Mouse (Mus musculus) midbrain, embryonic 15.5 days (tissue): ENCODE data around the gene Abt1. TPM values are rescaled to one million over a fixed set of nuclear protein-coding genes. Genes with fewer than 3 reads are reported as not detected.

Experiments used
- ATAC-seq: fragments of 200-750 bp; cut with Nextera tagmentation; replicated peaks from 2 replicates; pipeline ENCODE4 v1.8.0; 2017; ENCODE audit warnings: moderate TSS enrichment
- H3K27ac ChIP-seq: fragments of 300-500 bp; sonication (generic); 2 replicates; pipeline ENCODE4 v1.5.1; 2015; ENCODE audit warnings: mild to moderate bottlenecking, inconsistent platforms
- H3K27me3 ChIP-seq: fragments of 300-500 bp; sonication (generic); replicated peaks from 2 replicates; pipeline ENCODE4 v1.6.1; 2015; ENCODE audit warnings: inconsistent platforms
- H3K36me3 ChIP-seq: fragments of 300-500 bp; sonication (generic); replicated peaks from 2 replicates; pipeline ENCODE4 v1.6.1; 2015; ENCODE audit warnings: inconsistent platforms
- H3K4me1 ChIP-seq: fragments of 300-500 bp; sonication (generic); 2 replicates; pipeline ENCODE4 v1.6.1; 2015; ENCODE audit warnings: inconsistent platforms
- H3K4me2 ChIP-seq: fragments of 300-500 bp; sonication (generic); 2 replicates; pipeline ENCODE4 v1.6.1; 2015; ENCODE audit warnings: inconsistent platforms, mild to moderate bottlenecking, moderate library complexity
- H3K4me3 ChIP-seq: fragments of 300-500 bp; sonication (generic); 2 replicates; pipeline ENCODE4 v1.5.1; 2015; ENCODE audit warnings: mild to moderate bottlenecking, inconsistent platforms
- H3K9ac ChIP-seq: fragments of 300-500 bp; sonication (generic); 2 replicates; pipeline ENCODE4 v1.6.1; 2015; ENCODE audit warnings: mild to moderate bottlenecking, inconsistent platforms
- H3K9me3 ChIP-seq: fragments of 300-500 bp; sonication (generic); 2 replicates; pipeline ENCODE4 v1.6.1; 2016; ENCODE audit warnings: inconsistent platforms
- WGBS: fragments of 180-500 bp; shearing (Covaris S2); methylation state at CpG from one replicate; pipeline ENCODE4 v1.1.7; 2015; ENCODE audit warnings: mixed read lengths; 5-methylcytosine and 5-hydroxymethylcytosine counted together
- polyA plus RNA-seq: library from polyadenylated mRNA; unstranded; fragments of >200 nt; fragmentation: Nextera tagmentation; extraction: Ambion mirVana; gene quantifications from 2 replicates; pipeline ENCODE4 v1.2.1, GENCODE M21; 2015

The Abt1 gene
- polyA plus RNA-seq, 1 experiment from 2014 or later, result 9.9 TPM

- no peak for ATAC-seq
- WGBS, result 55% methylated on average over 16 of the region's 16 CpGs
- H3K9ac ChIP-seq, result no peak overlapping the region
Measured at GRCm38 (mm10) chr13:23428166-23428993, 4.7 kb upstream of the Abt1 start.

GRCm38 (mm10) chr13:23427401-23427910 lies 3.8 kb upstream of the Abt1 start:
- Histone ChIP-seq H3K4me2 (no peak overlapping the region), H3K27ac (no peak overlapping the region), H3K4me1 (peaks cover 42% of the 10 kb centered on the region), H3K27me3 (no peaks in the 10 kb centered on the region), H3K9me3 (no peaks in the 10 kb centered on the region), H3K9ac (no peak overlapping the region), H3K36me3 (no peaks in the 10 kb centered on the region), H3K4me3 (no peak overlapping the region)
- WGBS, result 65% methylated on average over 10 of the region's 10 CpGs
- no peak for ATAC-seq

More at GRCm38 (mm10) chr13:23428166-23428993, 4.7 kb upstream of the Abt1 start:
- H3K27me3 ChIP-seq, result no peaks in the 10 kb centered on the region
- no peaks in the 10 kb centered on the region for H3K36me3 ChIP-seq
- peaks cover 39% of the 10 kb centered on the region for H3K4me1 ChIP-seq
- H3K27ac ChIP-seq, result no peak overlapping the region
- no peak overlapping the region for H3K4me3 ChIP-seq
- H3K9me3 ChIP-seq, result no peaks in the 10 kb centered on the region
- no peak overlapping the region for H3K4me2 ChIP-seq

GRCm38 (mm10) chr13:23426922-23427321 lies 3.3 kb upstream of the Abt1 start:
- no peak overlapping the region for H3K27ac ChIP-seq
- no peak overlapping the region for H3K4me2 ChIP-seq
- no peak for ATAC-seq
- H3K9me3 ChIP-seq, result no peaks in the 10 kb centered on the region
- no peaks in the 10 kb centered on the region for H3K36me3 ChIP-seq
- 15% methylated on average over 14 of the region's 14 CpGs for WGBS
- H3K9ac ChIP-seq, result no peak overlapping the region
- no peak overlapping the region for H3K4me3 ChIP-seq
- H3K27me3 ChIP-seq, result no peaks in the 10 kb centered on the region
- H3K4me1 ChIP-seq, result peaks cover 39% of the 10 kb centered on the region

GRCm38 (mm10) chr13:23426335-23426734 lies 2.7 kb upstream of the Abt1 start:
- H3K36me3 ChIP-seq, result peaks cover 5% of the 10 kb centered on the region; the same call in 1 of the 2 replicates
- H3K9me3 ChIP-seq, result no peaks in the 10 kb centered on the region
- H3K9ac ChIP-seq, result no peak overlapping the region
- H3K4me1 ChIP-seq, result peaks cover 36% of the 10 kb centered on the region
- H3K27ac ChIP-seq, result no peak overlapping the region
- ATAC-seq, result no peak
- no peaks in the 10 kb centered on the region for H3K27me3 ChIP-seq
- H3K4me3 ChIP-seq, result no peak overlapping the region
- WGBS, result 13% methylated on average over 8 of the region's 8 CpGs
- no peak overlapping the region for H3K4me2 ChIP-seq

GRCm38 (mm10) chr13:23425505-23425904 lies 1.8 kb upstream of the Abt1 start:
- Histone ChIP-seq H3K4me3 (no peak overlapping the region), H3K9me3 (no peaks in the 10 kb centered on the region), H3K4me2 (no peak overlapping the region)

GRCm38 (mm10) chr13:23424494-23425325 lies 1.0 kb upstream of the Abt1 start:
- H3K27ac ChIP-seq, result peak overlapping the region; percentile 44
- 3% methylated on average over 25 of the region's 25 CpGs for WGBS

More at GRCm38 (mm10) chr13:23425505-23425904, 1.8 kb upstream of the Abt1 start:
- H3K27me3 ChIP-seq, result no peaks in the 10 kb centered on the region
- 5% methylated on average over 9 of the region's 9 CpGs for whole genome bisulfite sequencing
- peaks cover 36% of the 10 kb centered on the region for H3K4me1 ChIP-seq
- no peak overlapping the region for H3K27ac ChIP-seq
- H3K9ac ChIP-seq, result no peak overlapping the region
- peaks cover 14% of the 10 kb centered on the region; the same call in 1 of the 2 replicates for H3K36me3 ChIP-seq
- no peak for ATAC-seq

GRCm38 (mm10) chr13:23424052-23424380 lies 350 bp upstream of the Abt1 start:
- no peak for ATAC-seq
- 0% methylated on average over 7 of the region's 7 CpGs for WGBS
- Histone ChIP-seq H3K27ac (peak overlapping the region; percentile 81), H3K27me3 (no peaks in the 10 kb centered on the region), H3K4me2 (peak overlapping the region; percentile 94), H3K36me3 (peaks cover 15% of the 10 kb centered on the region; the same call in 1 of the 2 replicates), H3K4me1 (peaks cover 24% of the 10 kb centered on the region), H3K9me3 (no peaks in the 10 kb centered on the region), H3K9ac (peak overlapping the region; percentile 86; the same call in 1 of the 2 replicates), H3K4me3 (peak overlapping the region; percentile 98)

More at GRCm38 (mm10) chr13:23424494-23425325, 1.0 kb upstream of the Abt1 start:
- peaks cover 29% of the 10 kb centered on the region for H3K4me1 ChIP-seq
- peak overlapping the region; percentile 53 for H3K9ac ChIP-seq
- H3K4me3 ChIP-seq, result peak overlapping the region; percentile 98
- H3K27me3 ChIP-seq, result no peaks in the 10 kb centered on the region
- peaks cover 15% of the 10 kb centered on the region; the same call in 1 of the 2 replicates for H3K36me3 ChIP-seq
- no peaks in the 10 kb centered on the region for H3K9me3 ChIP-seq
- peak overlapping the region; percentile 94 for H3K4me2 ChIP-seq
- ATAC-seq, result peak; percentile 83

- Histone ChIP-seq H3K4me2 (peak overlapping the region; percentile 94), H3K4me1 (peaks cover 24% of the 10 kb centered on the region), H3K27me3 (no peaks in the 10 kb centered on the region), H3K9ac (no peak overlapping the region), H3K27ac (no peak overlapping the region), H3K9me3 (no peaks in the 10 kb centered on the region), H3K36me3 (peaks cover 15% of the 10 kb centered on the region; the same call in 1 of the 2 replicates), H3K4me3 (peak overlapping the region; percentile 98)
- ATAC-seq, result no peak
- WGBS, result 95% methylated on average over 16 of the region's 16 CpGs
Measured at GRCm38 (mm10) chr13:23422351-23422750, 1.3 kb downstream of the Abt1 start.

GRCm38 (mm10) chr13:23412630-23413521 lies 10.8 kb downstream of the Abt1 start:
- 3% methylated on average over 28 of the region's 28 CpGs for WGBS
- peak; percentile 86 for ATAC-seq
- H3K27me3 ChIP-seq, result peaks cover 19% of the 10 kb centered on the region

GRCm38 (mm10) chr13:23412211-23412629 lies 11.4 kb downstream of the Abt1 start:
- peak overlapping the region; percentile 41 for H3K4me3 ChIP-seq
- H3K4me2 ChIP-seq, result peak overlapping the region; percentile 54
- no peaks in the 10 kb centered on the region for H3K36me3 ChIP-seq
- peaks cover 20% of the 10 kb centered on the region for H3K27me3 ChIP-seq
- under 1% methylated on average over 20 of the region's 20 CpGs for WGBS
- H3K9me3 ChIP-seq, result no peaks in the 10 kb centered on the region
- ATAC-seq, result peak; percentile 49
- H3K9ac ChIP-seq, result 0 out of 2 replicates have a peak overlapping the region, but pooled peaks have one; percentile 7
- no peak overlapping the region for H3K27ac ChIP-seq
- H3K4me1 ChIP-seq, result 0 out of 2 replicates have a peak, but pooled peaks cover 14% of the 10 kb centered on the region

More at GRCm38 (mm10) chr13:23412630-23413521, 10.8 kb downstream of the Abt1 start:
- H3K9ac ChIP-seq, result 0 out of 2 replicates have a peak overlapping the region, but pooled peaks have one; percentile 7
- H3K36me3 ChIP-seq, result no peaks in the 10 kb centered on the region
- no peaks in the 10 kb centered on the region for H3K9me3 ChIP-seq
- H3K4me1 ChIP-seq, result 0 out of 2 replicates have a peak, but pooled peaks cover 14% of the 10 kb centered on the region
- peak overlapping the region; percentile 54 for H3K4me2 ChIP-seq
- no peak overlapping the region for H3K27ac ChIP-seq
- H3K4me3 ChIP-seq, result peak overlapping the region; percentile 41
